ENCODE assay signal across 10 mouse cellular contexts in the genomic region with DNA sequence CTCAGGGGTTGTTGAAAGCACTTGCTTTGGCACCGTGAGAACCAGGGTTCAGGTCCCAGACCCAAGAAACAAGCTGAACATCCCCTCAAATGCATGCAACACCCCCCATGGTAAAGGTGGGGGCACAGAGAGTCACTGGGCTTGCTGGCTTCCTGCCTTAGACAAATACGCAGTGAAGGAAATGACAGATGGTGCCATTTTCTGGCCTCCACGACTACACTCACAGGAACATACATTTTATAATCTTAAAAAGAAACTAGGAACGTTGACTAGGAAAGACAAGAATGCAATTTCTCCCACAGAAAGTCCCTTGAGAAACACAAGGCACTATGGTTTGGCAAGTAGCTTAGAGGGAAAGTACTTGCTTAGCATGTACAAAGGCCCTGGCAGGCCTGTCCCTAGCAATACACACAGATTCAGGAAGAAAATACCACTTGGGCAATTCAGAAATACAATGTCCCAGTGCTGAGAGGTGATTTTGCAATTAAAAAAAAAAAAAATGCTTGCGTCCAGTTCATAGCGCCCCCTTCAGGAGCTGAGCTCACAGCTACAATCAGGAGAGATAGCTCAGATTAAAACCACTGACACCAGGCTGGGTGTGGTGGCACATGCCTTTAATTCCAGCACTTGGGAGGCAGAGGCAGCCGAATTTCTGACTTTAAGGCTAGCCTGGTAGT. TPM values are rescaled to one million over a fixed set of nuclear protein-coding genes. Genes with fewer than 3 reads are reported as not detected.
A peak's percentile ranks its signal among the peaks of the same experiment; 100 is the strongest.
DNase-seq lines count a peak whose midpoint lies in the region; ATAC-seq and TF ChIP-seq lines count a peak whose summit lies in the region.
"Had no signal": no experiment of that assay in that cellular context is flagged by ENCODE, and none has a peak within 500 bp of the region (broad histone marks: within the 10 kb centered on the region; RNA-seq: fewer than 3 reads in every experiment).

No protein-coding gene starts in this region.

- in situ Hi-C loops in CH12.LX (cut with MboI; ENCODE audit: low pct_ligation_motif_present, low pct_unique_long_range_greater_than_20kb, low sequenced_read_pairs): no loop called here

- dilution Hi-C loops in CH12.LX (cut with MboI; ENCODE audit: extremely low pct_ligation_motif_present, extremely low pct_unique_long_range_greater_than_20kb, low sequenced_read_pairs): no loop called here

- peak; percentile 36 for TF ChIP-seq RAD21 in CH12.LX (IDR thresholded peaks at IDR 0.05; ENCODE audit: low read depth, low read length)

- no peaks in the 10 kb centered on the region for H3K9me3 ChIP-seq in CH12.LX (replicated peaks; ENCODE audit: low read length)
- no peaks in the 10 kb centered on the region for H3K9me3 ChIP-seq in liver, embryonic 14.5 days (ENCODE audit: control insufficient read depth, low read length)
- H3K9me3 ChIP-seq in hindbrain, embryonic 13.5 days: no peaks in the 10 kb centered on the region

- peak; percentile 35 to 56 for DNase-seq in cerebellum, postnatal 14 days
- no peak for DNase-seq in cerebellum, adult 9-10 months
- DNase-seq in kidney, postnatal 4 days: peak; percentile 32 to 57
- DNase-seq in kidney, adult 11 months: no peak
- peak; percentile 38 for DNase-seq in CH12.LX (ENCODE audit: extremely low read depth)
- DNase-seq in liver, embryonic 14.5 days (ENCODE audit: low read depth in 3 of 3, low spot score in 3 of 3): no peak
- DNase-seq in MN1 (ENCODE audit: low spot score): no peak
- DNase-seq: kidney, adult 8-10 months had no signal

- no peak for ATAC-seq in liver, embryonic 14.5 days (ENCODE audit: insufficient read depth)
- no peak for ATAC-seq in hindbrain, embryonic 13.5 days (ENCODE audit: low FRiP score)

- no peak for TF ChIP-seq POLR2A in CH12.LX (IDR thresholded peaks at IDR 0.05; ENCODE audit: low read depth, low read length)

- no peak overlapping the region for H3K27ac ChIP-seq in CH12.LX (ENCODE audit: insufficient read depth, low read depth)
- no peak overlapping the region for H3K27ac ChIP-seq in liver, embryonic 14.5 days
- H3K27ac ChIP-seq in hindbrain, embryonic 13.5 days: no peak overlapping the region

- H3K4me1 ChIP-seq in CH12.LX (ENCODE audit: control insufficient read depth in 1 of 2, insufficient read depth in 2 of 2): peaks cover 6 to 51% of the 10 kb centered on the region in 2 experiments
- H3K4me1 ChIP-seq in liver, embryonic 14.5 days (replicated peaks; ENCODE audit: control insufficient read depth in 2 of 2, insufficient read depth in 2 of 2, low read length in 1 of 2): peaks cover 0 to 5% of the 10 kb centered on the region in 2 experiments; a peak in 2 of 4 replicates
- peaks cover 45% of the 10 kb centered on the region for H3K4me1 ChIP-seq in hindbrain, embryonic 13.5 days (replicated peaks)

- H3K4me2 ChIP-seq in CH12.LX (ENCODE audit: insufficient read depth, low read depth, poor library complexity, severe bottlenecking): no peak overlapping the region
- no peak overlapping the region for H3K4me2 ChIP-seq in liver, embryonic 14.5 days (ENCODE audit: low read depth)
- no peak overlapping the region for H3K4me2 ChIP-seq in hindbrain, embryonic 13.5 days

- H3K27me3 ChIP-seq in CH12.LX (replicated peaks): peaks cover 2% of the 10 kb centered on the region
- peaks cover 40% of the 10 kb centered on the region for H3K27me3 ChIP-seq in liver, embryonic 14.5 days (ENCODE audit: control insufficient read depth, insufficient read depth, low read length)
- H3K27me3 ChIP-seq in hindbrain, embryonic 13.5 days: peaks cover 47% of the 10 kb centered on the region

- H3K9ac ChIP-seq in CH12.LX (ENCODE audit: insufficient read depth, low read depth): no peak overlapping the region
- no peak overlapping the region for H3K9ac ChIP-seq in liver, embryonic 14.5 days (replicated peaks)
- H3K9ac ChIP-seq in hindbrain, embryonic 13.5 days: no peak overlapping the region

- WGBS in liver, embryonic 14.5 days (ENCODE audit: insufficient replicate concordance): 38% methylated on average over 7 of the region's 7 CpGs
- 58% methylated on average over 7 of the region's 7 CpGs for WGBS in hindbrain, embryonic 13.5 days

- peaks cover 11 to 46% of the 10 kb centered on the region in 2 experiments for H3K36me3 ChIP-seq in CH12.LX (replicated peaks in 1 of 2; ENCODE audit: control insufficient read depth in 1 of 2, insufficient read depth in 1 of 2, low read length in 1 of 2)
- H3K36me3 ChIP-seq in liver, embryonic 14.5 days (replicated peaks; ENCODE audit: control insufficient read depth, insufficient read depth, low read depth): no peaks in the 10 kb centered on the region
- H3K36me3 ChIP-seq in hindbrain, embryonic 13.5 days: peaks cover 38% of the 10 kb centered on the region

- TF ChIP-seq CTCF in CH12.LX (conservative IDR thresholded peaks at IDR 0.05 in 1 of 2, IDR thresholded peaks at IDR 0.05 in 1 of 2; ENCODE audit: low read depth in 2 of 2, low read length in 2 of 2): peak; percentile 18 to 60; a peak in 2 of 4 replicates
- peak; percentile 35 for TF ChIP-seq CTCF in liver, embryonic 14.5 days (IDR thresholded peaks at IDR 0.05; ENCODE audit: low read depth)

- no peak overlapping the region for H3K4me3 ChIP-seq in CH12.LX (replicated peaks in 1 of 3; ENCODE audit: low read depth in 2 of 3, low read length in 2 of 3, poor library complexity in 1 of 3)
- no peak overlapping the region for H3K4me3 ChIP-seq in liver, embryonic 14.5 days (ENCODE audit: insufficient read depth in 1 of 2, low read depth in 2 of 2, low read length in 2 of 2)
- H3K4me3 ChIP-seq in hindbrain, embryonic 13.5 days: no peak overlapping the region

- no peak for TF ChIP-seq EP300 in CH12.LX (IDR thresholded peaks at IDR 0.05; ENCODE audit: low read length)
- no peak for TF ChIP-seq EP300 in liver, embryonic 14.5 days (IDR thresholded peaks at IDR 0.05; ENCODE audit: low read depth)

- no peaks in the 10 kb centered on the region for H3K79me2 ChIP-seq in CH12.LX (replicated peaks; ENCODE audit: control insufficient read depth, extremely low read depth, insufficient read depth, poor library complexity, severe bottlenecking)

TF ChIP-seq in CH12.LX, 34 proteins besides CTCF, POLR2A, EP300 and RAD21:
- TF ChIP-seq SMC3 (IDR thresholded peaks at IDR 0.05; ENCODE audit: low read depth, low read length): peak; percentile 24
- peak; percentile 92 for TF ChIP-seq ZNF384 (IDR thresholded peaks at IDR 0.05; ENCODE audit: low read depth, low read length)
- no peak for TF ChIP-seq JUND (conservative IDR thresholded peaks at IDR 0.05; ENCODE audit: low read depth, low read length)

RNA-seq across cellular contexts. Expression of gene Prkcg, which starts 11.1 kb away (rescaled TPM):
- total RNA-seq in CH12.LX (2012; rRNA removed) (0.17 and 0.25 TPM in 2 replicates), CH12.LX (2014; rRNA removed) (0.11 and 0.15 TPM in 2 replicates)
- 2.2 and 3.0 TPM in 2 replicates for polyA plus RNA-seq in CH12.LX (2012; ENCODE audit: insufficient read length, low read depth)
- 0.05 and 0.06 TPM in 2 replicates for polyA plus RNA-seq in liver, embryonic 14.5 days (2012; rRNA removed)
- not detected in 2 replicates for polyA plus RNA-seq in liver, embryonic 14.5 days (2014; fragmentation: Nextera tagmentation; extraction: Ambion mirVana)
- polyA plus RNA-seq in hindbrain, embryonic 13.5 days (2015; fragmentation: Nextera tagmentation; extraction: Ambion mirVana): 0.81 and 0.83 TPM in 2 replicates

RNA-seq across cellular contexts. Expression of gene Myadm, which starts 11.2 kb away (rescaled TPM):
- total RNA-seq in CH12.LX (2012; rRNA removed): 3.7 and 4.4 TPM in 2 replicates
- 3.4 and 4.6 TPM in 2 replicates for total RNA-seq in CH12.LX (2014; rRNA removed)
- polyA plus RNA-seq in CH12.LX (2012; ENCODE audit: insufficient read length, low read depth): 18.0 and 22.6 TPM in 2 replicates
- 21.5 and 27.0 TPM in 2 replicates for polyA plus RNA-seq in liver, embryonic 14.5 days (2012; rRNA removed)
- 23.1 and 24.9 TPM in 2 replicates for polyA plus RNA-seq in liver, embryonic 14.5 days (2014; fragmentation: Nextera tagmentation; extraction: Ambion mirVana)
- polyA plus RNA-seq in hindbrain, embryonic 13.5 days (2015; fragmentation: Nextera tagmentation; extraction: Ambion mirVana): 29.0 and 29.8 TPM in 2 replicates

RNA-seq across cellular contexts. Expression of gene Cacng7, which starts 32.7 kb away (rescaled TPM):
- total RNA-seq in CH12.LX (2012; rRNA removed) (0.21 TPM in 2 replicates), CH12.LX (2014; rRNA removed) (0.26 and 0.28 TPM in 2 replicates)
- polyA plus RNA-seq in CH12.LX (2012; ENCODE audit: insufficient read length, low read depth): 2.4 and 2.8 TPM in 2 replicates
- 0.49 and 0.92 TPM in 2 replicates for polyA plus RNA-seq in liver, embryonic 14.5 days (2012; rRNA removed)
- polyA plus RNA-seq in liver, embryonic 14.5 days (2014; fragmentation: Nextera tagmentation; extraction: Ambion mirVana): not detected in 2 replicates
- polyA plus RNA-seq in hindbrain, embryonic 13.5 days (2015; fragmentation: Nextera tagmentation; extraction: Ambion mirVana): 4.3 and 4.7 TPM in 2 replicates

RNA-seq across cellular contexts. Expression of gene Nlrp12, which starts 50.5 kb away (rescaled TPM):
- total RNA-seq in CH12.LX (2012; rRNA removed) (not detected in 2 replicates), CH12.LX (2014; rRNA removed) (not detected in 2 replicates)
- not detected in 2 replicates for polyA plus RNA-seq in CH12.LX (2012; ENCODE audit: insufficient read length, low read depth)
- 0.02 and 0.04 TPM in 2 replicates for polyA plus RNA-seq in liver, embryonic 14.5 days (2012; rRNA removed)
- 0.05 and 0.08 TPM in 2 replicates for polyA plus RNA-seq in liver, embryonic 14.5 days (2014; fragmentation: Nextera tagmentation; extraction: Ambion mirVana)
- 0.05 TPM in 1 of 2 replicates, not detected in the other for polyA plus RNA-seq in hindbrain, embryonic 13.5 days (2015; fragmentation: Nextera tagmentation; extraction: Ambion mirVana)
- polyA plus RNA-seq: limb, embryonic 11.5 days had no signal

Comparison
In these comparisons a context has a peak if more than half of its experiments do, and no peak if none do; other contexts are left out.
1. DNase-seq: peak in cerebellum, postnatal 14 days (2 of 2), kidney, postnatal 4 days (2 of 2) and CH12.LX (single experiment); none in cerebellum, adult 9-10 months (single experiment), kidney, adult 11 months (single experiment), liver, embryonic 14.5 days (0 of 3) and MN1 (single experiment).